Mouse (Mus musculus): ENCODE data around the gene Dnajc8.
"Not testable (repeated sequence)": the region's sequence is repeated elsewhere in the genome, so short reads cannot be mapped to it uniquely, and the experiment has no call there.

Dnajc8 gene

DNA sequence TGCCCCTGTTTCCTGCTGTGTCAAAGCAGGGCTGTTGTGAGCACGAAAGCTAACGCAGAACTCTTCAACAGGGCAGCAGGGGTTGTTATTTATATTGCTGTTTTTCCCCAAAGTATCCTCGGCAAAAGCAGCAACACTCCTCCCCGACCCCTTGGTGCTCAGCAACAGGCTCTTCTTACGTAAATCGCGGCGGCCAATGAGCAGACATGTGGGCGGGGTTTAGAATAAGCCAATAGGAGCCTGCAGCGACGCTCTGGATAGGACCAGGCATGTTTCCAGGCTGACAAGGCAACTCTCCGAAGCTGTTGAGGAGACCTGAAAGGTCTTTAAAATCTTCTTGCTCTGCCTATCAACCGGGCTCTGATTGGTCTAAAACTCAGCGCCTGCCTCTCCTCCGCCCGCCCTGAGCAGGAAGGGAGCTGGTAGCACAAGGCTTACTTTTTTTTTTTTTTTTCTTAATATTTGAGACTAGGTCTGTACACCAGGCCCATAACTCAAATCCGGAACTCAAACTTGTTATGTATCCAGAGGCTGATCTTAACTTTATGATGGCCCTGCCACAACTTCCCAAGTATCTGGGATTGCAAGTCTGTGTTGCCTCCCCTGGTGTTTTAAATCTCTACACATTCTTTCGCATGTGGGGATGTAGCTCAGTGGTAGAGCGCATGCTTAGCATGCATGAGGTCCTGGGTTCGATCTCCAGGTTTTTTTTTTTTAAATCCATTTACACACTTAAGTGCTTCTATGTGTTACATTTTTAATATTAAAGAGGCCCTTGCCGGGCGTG lies 19.8 kb upstream of the Dnajc8 start:
- peak; percentile 89 for DNase-seq (ENCODE audit: low read depth, low spot score)

DNA sequence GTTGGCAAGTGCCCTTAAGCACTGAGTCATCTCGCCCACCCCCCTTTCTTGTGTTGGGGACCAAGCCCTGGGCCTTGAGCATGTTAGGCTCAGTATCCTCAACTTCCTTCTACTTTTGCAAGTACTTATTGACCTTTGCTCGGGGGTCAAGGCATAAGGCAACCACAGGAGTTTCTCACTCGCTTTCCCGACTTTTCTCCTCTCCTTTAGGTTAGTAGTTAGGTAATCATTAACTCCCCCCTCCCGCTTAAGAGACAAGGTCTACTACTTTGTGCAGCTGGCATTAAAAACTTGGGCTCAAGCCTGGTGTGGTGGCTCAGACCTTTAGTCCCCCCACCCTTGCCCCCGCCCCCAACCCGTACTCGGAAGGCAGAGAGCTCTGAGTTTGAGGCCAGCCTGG lies 17.3 kb upstream of the Dnajc8 start:
- DNase-seq (ENCODE audit: low read depth, low spot score) = no peak

- DNase-seq (ENCODE audit: low read depth, low spot score) = no peak
Observed at GRCm38 (mm10) chr4:132519188-132519587, 16.2 kb upstream of the Dnajc8 start.

DNA sequence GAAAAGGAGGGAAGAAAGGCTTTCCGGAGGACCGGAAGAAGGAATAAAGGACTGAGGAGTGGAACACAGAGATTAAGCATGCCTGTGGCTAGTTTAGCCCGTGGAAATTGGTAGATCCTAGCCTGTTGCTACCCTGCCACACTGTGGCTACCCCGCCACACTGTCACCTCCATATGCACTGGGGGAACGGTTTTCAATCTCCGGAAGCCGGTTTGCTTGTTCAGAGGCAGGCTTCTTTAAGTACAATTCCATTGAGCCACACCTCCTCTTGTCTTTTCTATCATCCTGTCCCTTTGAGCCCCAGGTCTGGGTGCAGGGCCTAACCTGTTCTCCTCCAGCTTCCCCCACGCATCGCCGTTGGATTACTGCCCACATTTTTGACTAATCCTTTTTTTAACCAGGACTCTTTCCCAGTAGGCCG lies 11.0 kb upstream of the Dnajc8 start:
- no peak for DNase-seq (ENCODE audit: low read depth, low spot score)

DNA sequence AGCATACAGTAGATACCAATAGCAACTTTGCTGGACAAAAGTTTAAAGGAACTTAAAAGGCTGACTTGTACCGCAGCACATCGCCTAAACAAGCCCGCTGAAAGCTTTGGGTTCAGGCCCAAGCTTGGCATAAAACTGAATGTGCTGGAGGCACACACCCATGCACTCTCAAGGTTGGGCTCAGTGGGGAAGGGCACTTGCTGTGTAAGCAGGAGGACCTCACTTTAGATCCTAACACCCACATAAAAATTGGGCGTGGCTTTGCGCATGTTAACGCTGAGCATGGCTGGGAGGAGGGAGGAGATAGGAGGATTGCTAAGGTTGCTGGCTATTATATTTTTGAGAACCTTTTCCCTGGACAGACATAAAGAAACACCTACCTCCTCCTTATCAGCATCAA lies 10.5 kb upstream of the Dnajc8 start:
- DNase-seq (ENCODE audit: low read depth, low spot score) = no peak

DNA sequence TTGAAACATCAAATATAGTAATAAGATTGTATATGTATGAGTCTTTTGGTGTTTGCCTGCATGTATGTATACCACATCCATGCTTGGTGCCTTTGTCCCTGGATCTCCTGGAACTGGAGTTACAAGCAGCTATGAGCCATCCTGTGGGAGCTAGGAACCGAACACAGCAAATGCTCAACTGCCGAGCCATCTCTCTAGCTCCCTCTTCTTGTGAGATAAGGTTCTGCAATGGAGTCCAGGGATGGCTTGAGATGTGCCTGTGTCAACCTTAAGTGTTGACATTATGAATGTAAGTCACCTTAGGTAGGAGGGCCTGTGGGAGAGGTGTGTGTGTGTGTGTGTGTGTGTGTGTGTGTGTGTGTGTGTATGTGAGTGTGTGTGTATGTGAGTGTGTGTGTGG lies 8.7 kb upstream of the Dnajc8 start:
- no peak for DNase-seq (ENCODE audit: low read depth, low spot score)

GRCm38 (mm10) chr4:132527917-132528522 lies 7.3 kb upstream of the Dnajc8 start:
- no peak for DNase-seq (ENCODE audit: low read depth, low spot score)

- no peak for DNase-seq (ENCODE audit: low read depth, low spot score)
Observed at GRCm38 (mm10) chr4:132529344-132529743, 6.0 kb upstream of the Dnajc8 start.

- DNase-seq (ENCODE audit: low read depth, low spot score) = no peak
Observed at GRCm38 (mm10) chr4:132530033-132530804, 5.1 kb upstream of the Dnajc8 start.

GRCm38 (mm10) chr4:132532496-132532895 lies 2.9 kb upstream of the Dnajc8 start:
- no peak for DNase-seq (ENCODE audit: low read depth, low spot score)

DNA sequence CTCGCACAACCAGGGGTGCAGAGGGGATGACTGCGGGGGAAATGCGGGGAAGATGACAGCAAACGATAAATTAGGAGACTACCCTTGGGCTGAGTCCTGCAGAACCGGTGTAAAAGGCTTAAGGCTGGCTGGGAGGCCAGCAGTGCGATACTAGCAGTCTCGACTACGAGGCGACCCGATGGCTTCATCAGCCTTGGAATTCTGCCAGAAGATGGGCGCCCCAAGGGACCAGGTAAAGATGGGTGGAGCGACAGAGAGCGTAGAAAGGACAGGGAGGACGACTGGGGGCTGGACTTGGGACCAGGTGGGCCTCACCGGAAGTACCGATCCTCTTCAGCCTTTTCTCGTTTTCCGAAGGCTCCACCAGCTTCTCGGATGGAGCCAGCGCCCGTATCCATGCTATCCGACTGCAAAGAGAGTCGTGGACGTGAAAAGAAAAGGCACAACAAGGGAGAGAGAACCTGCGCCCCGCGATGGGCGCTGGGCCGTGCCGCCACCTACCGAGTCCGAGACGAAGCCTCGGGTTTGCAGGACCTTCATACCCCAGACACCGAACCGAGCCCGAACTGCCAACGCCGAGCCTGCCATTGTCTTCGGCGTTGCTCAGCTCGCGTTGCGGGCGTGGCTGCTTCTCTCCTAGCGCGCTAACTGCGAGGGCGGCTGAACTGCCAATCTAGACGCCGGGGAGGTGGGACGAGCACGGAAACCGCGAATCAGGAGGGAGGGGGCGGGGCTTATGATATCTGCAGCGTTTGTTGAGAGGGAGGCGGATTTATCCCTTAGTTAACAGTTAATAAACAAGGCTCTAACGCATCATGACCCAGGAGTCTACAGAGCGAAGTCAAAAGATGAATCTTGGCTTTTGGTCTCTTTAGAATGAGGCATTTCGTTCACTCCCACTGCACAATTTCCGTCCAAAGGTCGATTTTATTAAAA lies 2.1 kb upstream of the Dnajc8 start, which contains the start of gene Atpif1:
Gene Atpif1 (minus strand): TSS at position 679 of the 936 bp plus-strand sequence.
- DNase-seq (ENCODE audit: low read depth, low spot score) = peak; percentile 91

- DNase-seq (ENCODE audit: low read depth, low spot score) = no peak
Observed at GRCm38 (mm10) chr4:132539481-132539880, 4.1 kb downstream of the Dnajc8 start.

GRCm38 (mm10) chr4:132541413-132541812 lies 6.1 kb downstream of the Dnajc8 start:
- no peak for DNase-seq (ENCODE audit: low read depth, low spot score)

DNA sequence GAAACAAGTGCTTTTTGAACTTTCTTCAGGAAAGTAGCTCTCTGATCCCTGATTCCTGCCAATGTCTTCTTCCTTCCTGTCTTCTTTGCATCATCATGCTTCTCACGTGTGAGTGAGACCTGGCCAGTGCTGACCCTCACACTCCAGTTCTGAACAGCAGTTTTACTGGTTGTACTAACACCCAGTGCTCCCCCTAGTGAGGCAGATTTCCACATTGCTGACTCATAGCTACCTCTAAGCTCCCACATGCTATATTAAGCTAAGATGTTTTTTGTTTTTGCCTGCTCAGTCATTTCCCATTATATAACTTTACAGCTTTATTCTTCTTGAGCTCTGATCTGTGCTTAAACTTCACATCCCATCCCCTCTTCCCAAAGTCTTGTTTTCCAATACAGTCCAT lies 7.4 kb downstream of the Dnajc8 start:
- DNase-seq (ENCODE audit: low read depth, low spot score) = no peak

- no peak for DNase-seq (ENCODE audit: low read depth, low spot score)
Observed at GRCm38 (mm10) chr4:132545851-132546250, 10.5 kb downstream of the Dnajc8 start.

DNA sequence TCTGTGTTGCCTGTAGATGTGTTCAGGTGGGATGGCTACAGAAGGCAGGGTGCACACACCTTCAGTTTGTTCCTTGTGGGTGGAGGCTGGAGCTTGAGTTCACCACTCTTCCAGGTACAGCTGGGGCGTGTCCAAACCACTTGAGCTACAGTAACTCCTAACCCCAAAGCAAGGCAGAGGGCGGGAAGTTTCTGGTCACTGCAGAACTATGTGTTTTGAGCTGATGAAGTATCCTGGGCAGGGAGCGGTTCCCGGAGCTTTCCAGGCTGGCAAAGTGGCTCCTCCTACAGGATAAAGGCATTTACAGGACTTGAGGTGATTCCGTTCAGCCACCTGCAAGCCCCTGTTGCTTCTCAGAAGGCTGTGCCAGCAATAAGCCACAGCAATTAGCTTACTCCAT lies 18.9 kb downstream of the Dnajc8 start:
- DNase-seq (ENCODE audit: low read depth, low spot score) = no peak

GRCm38 (mm10) chr4:132554653-132555052 lies 19.3 kb downstream of the Dnajc8 start:
- no peak for DNase-seq (ENCODE audit: low read depth, low spot score)

GRCm38 (mm10) chr4:132555550-132555949 lies 20.2 kb downstream of the Dnajc8 start:
- not testable (repeated sequence) for DNase-seq (ENCODE audit: low read depth, low spot score)

- DNase-seq (ENCODE audit: low read depth, low spot score) = no peak
Observed at GRCm38 (mm10) chr4:132563261-132563660, 27.9 kb downstream of the Dnajc8 start.

- DNase-seq (ENCODE audit: low read depth, low spot score) = no peak
Observed at GRCm38 (mm10) chr4:132563965-132564364, 28.6 kb downstream of the Dnajc8 start, which contains the start of gene Ptafr. Gene Ptafr (plus strand): TSS chr4:132564067.

DNA sequence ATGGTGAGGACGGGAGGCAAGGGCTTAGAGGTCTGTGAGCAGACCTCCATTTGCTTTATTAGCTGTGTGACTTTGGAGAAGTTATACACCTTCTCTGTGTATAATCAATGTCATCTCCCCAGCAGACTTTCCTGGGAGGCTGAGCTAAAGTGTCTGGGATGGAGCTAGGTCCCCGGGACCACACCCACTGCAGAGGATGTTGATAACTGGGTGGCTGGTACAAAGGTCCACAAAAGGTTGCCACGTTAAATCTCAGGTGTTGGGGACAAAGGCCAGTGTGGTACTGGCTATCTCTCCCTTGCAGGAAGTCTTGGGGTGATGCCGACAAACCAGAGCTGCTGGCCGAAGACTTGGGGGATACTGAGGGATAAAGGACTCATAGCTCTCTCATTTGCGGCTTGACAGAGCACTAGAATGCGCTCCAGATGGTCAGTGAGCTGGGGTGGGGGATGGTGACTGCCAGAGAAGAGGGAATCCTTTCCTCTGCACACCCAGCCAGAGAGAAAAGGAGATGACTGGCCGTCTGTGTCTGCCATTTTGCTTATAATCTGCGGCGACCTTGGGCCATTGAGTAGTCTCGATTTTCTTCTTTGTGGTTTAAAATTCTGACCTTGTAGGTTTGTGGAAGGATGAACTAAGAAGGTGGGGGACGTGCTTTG lies 29.9 kb downstream of the Dnajc8 start:
- no peak for DNase-seq (ENCODE audit: low read depth, low spot score)

Measured in brain, embryonic 18.5 days (tissue).